Mouse (Mus musculus): ENCODE data around the gene Polr2b. TPM values are rescaled to one million over a fixed set of nuclear protein-coding genes. Genes with fewer than 3 reads are reported as not detected.

The Polr2b gene
- 194 TPM for polyA plus RNA-seq (2014; fragmentation: Illumina TruSeq; extraction: RNeasy Lipid Tissue Mini Kit (QIAGEN cat#74804); ENCODE audit: low read depth, low replicate concordance)

GRCm38 (mm10) chr5:77309924-77310772 lies at the start of gene Polr2b, which contains the start of gene Noa1:
Polr2b (plus strand) TSS chr5:77310147.
Noa1 (minus strand) TSS chr5:77310084.

GRCm38 (mm10) chr5:77265081-77265670 lies 44.8 kb upstream of the Polr2b start, which contains the start of gene Rest:
Rest (plus strand) TSS chr5:77265491.

Other genes starting within 250 kb of the Polr2b start
- gene Hopx, start 195.0 kb upstream of the Polr2b start, polyA plus RNA-seq (2014; fragmentation: Illumina TruSeq; extraction: RNeasy Lipid Tissue Mini Kit (QIAGEN cat#74804); ENCODE audit: low read depth, low replicate concordance), result 1.3 TPM
- gene Spink2, start 98.7 kb upstream of the Polr2b start, polyA plus RNA-seq (2014; fragmentation: Illumina TruSeq; extraction: RNeasy Lipid Tissue Mini Kit (QIAGEN cat#74804); ENCODE audit: low read depth, low replicate concordance), result not detected
- 21.3 TPM for gene Rest, start 44.7 kb upstream of the Polr2b start, polyA plus RNA-seq (2014; fragmentation: Illumina TruSeq; extraction: RNeasy Lipid Tissue Mini Kit (QIAGEN cat#74804); ENCODE audit: low read depth, low replicate concordance)
- 27.1 TPM for gene Noa1, start 63 bp upstream of the Polr2b start, polyA plus RNA-seq (2014; fragmentation: Illumina TruSeq; extraction: RNeasy Lipid Tissue Mini Kit (QIAGEN cat#74804); ENCODE audit: low read depth, low replicate concordance)
- gene Igfbp7, start 97.9 kb downstream of the Polr2b start, polyA plus RNA-seq (2014; fragmentation: Illumina TruSeq; extraction: RNeasy Lipid Tissue Mini Kit (QIAGEN cat#74804); ENCODE audit: low read depth, low replicate concordance), result 841 TPM